Mouse (Mus musculus): ENCODE data around the gene Sh3d21. TPM values are rescaled to one million over a fixed set of nuclear protein-coding genes. Genes with fewer than 3 reads are reported as not detected.

Sh3d21 gene
- polyA plus RNA-seq, 1 experiment from 2014 or later, result 2.5 TPM

- peak overlapping the region; percentile 23 to 69 for H3K27ac ChIP-seq (replicated peaks in 1 of 2; ENCODE audit: control insufficient read depth in 1 of 2, insufficient read depth in 1 of 2, low read depth in 2 of 2, low read length in 2 of 2)
- no peak for ATAC-seq (ENCODE audit: insufficient number of reproducible peaks, insufficient read depth, low FRiP score, low read depth)
- WGBS, result 67% methylated on average over 11 of the region's 11 CpGs
- no peak overlapping the region for H3K4me3 ChIP-seq (ENCODE audit: control insufficient read depth in 1 of 2, insufficient read depth in 1 of 2, low read depth in 1 of 2, low read length in 2 of 2)
- no peak overlapping the region for H3K9ac ChIP-seq (ENCODE audit: low read length)
- H3K36me3 ChIP-seq (ENCODE audit: control insufficient read depth, insufficient read depth, low read length), result peaks cover 74% of the 10 kb centered on the region
- 0 out of 2 replicates have a peak overlapping the region, but pooled peaks have one; percentile 6 for H3K4me2 ChIP-seq (ENCODE audit: low read length)
- H3K4me1 ChIP-seq (ENCODE audit: control insufficient read depth in 2 of 2, insufficient read depth in 2 of 2, low read length in 2 of 2), result peaks cover 17 to 23% of the 10 kb centered on the region in 2 experiments; a peak in 3 of 4 replicates
- H3K27me3 ChIP-seq (ENCODE audit: control insufficient read depth, insufficient read depth, low read length), result no peaks in the 10 kb centered on the region
- no peaks in the 10 kb centered on the region for H3K9me3 ChIP-seq (ENCODE audit: control insufficient read depth, low read length)
Observed at GRCm38 (mm10) chr4:126130502-126130901, 32.8 kb downstream of the Sh3d21 start.

GRCm38 (mm10) chr4:126123309-126124040, 39.8 kb downstream of the Sh3d21 start:
- Histone ChIP-seq H3K27me3 (ENCODE audit: control insufficient read depth, insufficient read depth, low read length) (no peaks in the 10 kb centered on the region), H3K4me2 (ENCODE audit: low read length) (no peak overlapping the region), H3K36me3 (ENCODE audit: control insufficient read depth, insufficient read depth, low read length) (peaks cover 59% of the 10 kb centered on the region), H3K4me1 (ENCODE audit: control insufficient read depth in 2 of 2, insufficient read depth in 2 of 2, low read length in 2 of 2) (peaks cover 4 to 6% of the 10 kb centered on the region in 2 experiments; a peak in 3 of 4 replicates), H3K9ac (ENCODE audit: low read length) (no peak overlapping the region; the same call in 1 of the 2 replicates), H3K9me3 (ENCODE audit: control insufficient read depth, low read length) (peaks cover 7% of the 10 kb centered on the region; the same call in 1 of the 2 replicates), H3K27ac (replicated peaks in 1 of 2; ENCODE audit: control insufficient read depth in 1 of 2, insufficient read depth in 1 of 2, low read depth in 2 of 2, low read length in 2 of 2) (no peak overlapping the region), H3K4me3 (ENCODE audit: control insufficient read depth in 1 of 2, insufficient read depth in 1 of 2, low read depth in 1 of 2, low read length in 2 of 2) (no peak overlapping the region)
- 66% methylated on average over 10 of the region's 10 CpGs for whole genome bisulfite sequencing
- no peak for ATAC-seq (ENCODE audit: insufficient number of reproducible peaks, insufficient read depth, low FRiP score, low read depth)

- WGBS, result 91% methylated on average over 2 of the region's 2 CpGs
- H3K4me3 ChIP-seq (ENCODE audit: control insufficient read depth in 1 of 2, insufficient read depth in 1 of 2, low read depth in 1 of 2, low read length in 2 of 2), result no peak overlapping the region
Observed at GRCm38 (mm10) chr4:126120506-126120905, 42.8 kb downstream of the Sh3d21 start.

GRCm38 (mm10) chr4:126120052-126120451, 43.2 kb downstream of the Sh3d21 start:
- H3K9me3 ChIP-seq (ENCODE audit: control insufficient read depth, low read length), result peaks cover 7% of the 10 kb centered on the region; the same call in 1 of the 2 replicates
- H3K27me3 ChIP-seq (ENCODE audit: control insufficient read depth, insufficient read depth, low read length), result no peaks in the 10 kb centered on the region
- H3K36me3 ChIP-seq (ENCODE audit: control insufficient read depth, insufficient read depth, low read length), result peaks cover 34% of the 10 kb centered on the region
- WGBS, result 88% methylated on average over 5 of the region's 5 CpGs
- ATAC-seq (ENCODE audit: insufficient number of reproducible peaks, insufficient read depth, low FRiP score, low read depth), result no peak
- H3K4me3 ChIP-seq (ENCODE audit: control insufficient read depth in 1 of 2, insufficient read depth in 1 of 2, low read depth in 1 of 2, low read length in 2 of 2), result no peak overlapping the region
- H3K4me1 ChIP-seq (ENCODE audit: control insufficient read depth in 2 of 2, insufficient read depth in 2 of 2, low read length in 2 of 2), result peaks cover 4 to 12% of the 10 kb centered on the region in 2 experiments; a peak in 3 of 4 replicates
- H3K27ac ChIP-seq (replicated peaks in 1 of 2; ENCODE audit: control insufficient read depth in 1 of 2, insufficient read depth in 1 of 2, low read depth in 2 of 2, low read length in 2 of 2), result no peak overlapping the region
- H3K4me2 ChIP-seq (ENCODE audit: low read length), result no peak overlapping the region
- H3K9ac ChIP-seq (ENCODE audit: low read length), result no peak overlapping the region

More at GRCm38 (mm10) chr4:126120506-126120905, 42.8 kb downstream of the Sh3d21 start:
- H3K4me2 ChIP-seq (ENCODE audit: low read length), result no peak overlapping the region
- peaks cover 4 to 12% of the 10 kb centered on the region in 2 experiments; a peak in 3 of 4 replicates for H3K4me1 ChIP-seq (ENCODE audit: control insufficient read depth in 2 of 2, insufficient read depth in 2 of 2, low read length in 2 of 2)
- peaks cover 39% of the 10 kb centered on the region for H3K36me3 ChIP-seq (ENCODE audit: control insufficient read depth, insufficient read depth, low read length)
- no peak for ATAC-seq (ENCODE audit: insufficient number of reproducible peaks, insufficient read depth, low FRiP score, low read depth)
- no peak overlapping the region for H3K9ac ChIP-seq (ENCODE audit: low read length)
- H3K27me3 ChIP-seq (ENCODE audit: control insufficient read depth, insufficient read depth, low read length), result no peaks in the 10 kb centered on the region
- peaks cover 7% of the 10 kb centered on the region; the same call in 1 of the 2 replicates for H3K9me3 ChIP-seq (ENCODE audit: control insufficient read depth, low read length)
- H3K27ac ChIP-seq (replicated peaks in 1 of 2; ENCODE audit: control insufficient read depth in 1 of 2, insufficient read depth in 1 of 2, low read depth in 2 of 2, low read length in 2 of 2), result no peak overlapping the region

GRCm38 (mm10) chr4:126119051-126119450, 44.2 kb downstream of the Sh3d21 start:
- Histone ChIP-seq H3K4me1 (ENCODE audit: control insufficient read depth in 2 of 2, insufficient read depth in 2 of 2, low read length in 2 of 2) (peaks cover 4 to 12% of the 10 kb centered on the region in 2 experiments; a peak in 3 of 4 replicates), H3K9ac (ENCODE audit: low read length) (no peak overlapping the region), H3K9me3 (ENCODE audit: control insufficient read depth, low read length) (peaks cover 7% of the 10 kb centered on the region; the same call in 1 of the 2 replicates), H3K27me3 (ENCODE audit: control insufficient read depth, insufficient read depth, low read length) (no peaks in the 10 kb centered on the region), H3K27ac (replicated peaks in 1 of 2; ENCODE audit: control insufficient read depth in 1 of 2, insufficient read depth in 1 of 2, low read depth in 2 of 2, low read length in 2 of 2) (no peak overlapping the region), H3K4me2 (ENCODE audit: low read length) (no peak overlapping the region), H3K36me3 (ENCODE audit: control insufficient read depth, insufficient read depth, low read length) (peaks cover 24% of the 10 kb centered on the region), H3K4me3 (ENCODE audit: control insufficient read depth in 1 of 2, insufficient read depth in 1 of 2, low read depth in 1 of 2, low read length in 2 of 2) (no peak overlapping the region)
- no peak for ATAC-seq (ENCODE audit: insufficient number of reproducible peaks, insufficient read depth, low FRiP score, low read depth)
- WGBS, result 88% methylated on average over 1 of the region's 1 CpGs

- 87% methylated on average over 4 of the region's 4 CpGs for WGBS
- H3K4me3 ChIP-seq (ENCODE audit: control insufficient read depth in 1 of 2, insufficient read depth in 1 of 2, low read depth in 1 of 2, low read length in 2 of 2), result no peak overlapping the region
- no peak overlapping the region for H3K27ac ChIP-seq (replicated peaks in 1 of 2; ENCODE audit: control insufficient read depth in 1 of 2, insufficient read depth in 1 of 2, low read depth in 2 of 2, low read length in 2 of 2)
Observed at GRCm38 (mm10) chr4:126118651-126119050, 44.6 kb downstream of the Sh3d21 start.

GRCm38 (mm10) chr4:126117116-126117515, 46.2 kb downstream of the Sh3d21 start:
- no peak overlapping the region for H3K9ac ChIP-seq (ENCODE audit: low read length)
- no peak overlapping the region for H3K27ac ChIP-seq (replicated peaks in 1 of 2; ENCODE audit: control insufficient read depth in 1 of 2, insufficient read depth in 1 of 2, low read depth in 2 of 2, low read length in 2 of 2)
- H3K27me3 ChIP-seq (ENCODE audit: control insufficient read depth, insufficient read depth, low read length), result no peaks in the 10 kb centered on the region
- ATAC-seq (ENCODE audit: insufficient number of reproducible peaks, insufficient read depth, low FRiP score, low read depth), result no peak
- peaks cover 7% of the 10 kb centered on the region; the same call in 1 of the 2 replicates for H3K9me3 ChIP-seq (ENCODE audit: control insufficient read depth, low read length)
- no peak overlapping the region for H3K4me2 ChIP-seq (ENCODE audit: low read length)
- no peak overlapping the region for H3K4me3 ChIP-seq (ENCODE audit: control insufficient read depth in 1 of 2, insufficient read depth in 1 of 2, low read depth in 1 of 2, low read length in 2 of 2)
- WGBS, result 84% methylated on average over 8 of the region's 8 CpGs
- peaks cover 20% of the 10 kb centered on the region; the same call in 1 of the 2 replicates for H3K36me3 ChIP-seq (ENCODE audit: control insufficient read depth, insufficient read depth, low read length)
- peaks cover 0 to 11% of the 10 kb centered on the region in 2 experiments; a peak in 3 of 4 replicates for H3K4me1 ChIP-seq (ENCODE audit: control insufficient read depth in 2 of 2, insufficient read depth in 2 of 2, low read length in 2 of 2)

More at GRCm38 (mm10) chr4:126118651-126119050, 44.6 kb downstream of the Sh3d21 start:
- Histone ChIP-seq H3K9ac (ENCODE audit: low read length) (no peak overlapping the region), H3K9me3 (ENCODE audit: control insufficient read depth, low read length) (peaks cover 7% of the 10 kb centered on the region; the same call in 1 of the 2 replicates), H3K4me1 (ENCODE audit: control insufficient read depth in 2 of 2, insufficient read depth in 2 of 2, low read length in 2 of 2) (peaks cover 4 to 15% of the 10 kb centered on the region in 2 experiments; a peak in 3 of 4 replicates), H3K36me3 (ENCODE audit: control insufficient read depth, insufficient read depth, low read length) (peaks cover 20% of the 10 kb centered on the region), H3K27me3 (ENCODE audit: control insufficient read depth, insufficient read depth, low read length) (no peaks in the 10 kb centered on the region), H3K4me2 (ENCODE audit: low read length) (no peak overlapping the region)
- no peak for ATAC-seq (ENCODE audit: insufficient number of reproducible peaks, insufficient read depth, low FRiP score, low read depth)

Measured in heart, embryonic 14.5 days (tissue).